Comparison of ENCODE assay signal across 19 mouse cellular contexts in the genomic region with DNA sequence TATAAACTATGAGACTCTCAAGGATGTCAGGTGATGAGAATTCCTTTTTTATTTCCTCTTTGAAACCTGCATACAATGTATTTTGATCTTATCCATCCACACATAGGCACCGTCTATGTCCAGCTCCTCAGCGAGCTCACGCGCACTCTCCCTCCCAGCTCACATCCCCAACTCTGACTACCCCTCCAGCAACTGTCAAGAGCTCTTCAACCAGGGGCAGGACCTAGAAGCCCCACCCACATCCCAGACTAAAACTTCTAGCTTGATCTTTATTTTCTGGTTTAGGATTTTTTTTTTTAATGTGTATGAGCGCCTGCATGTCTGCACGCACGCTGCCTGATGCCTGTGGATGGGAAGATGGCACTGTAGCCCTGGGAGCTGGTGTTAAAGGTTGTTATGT.
"Had no signal": no experiment of that assay in that cellular context is flagged by ENCODE, and none has a peak within 500 bp of the region (broad histone marks: within the 10 kb centered on the region; RNA-seq: fewer than 3 reads in every experiment).

No protein-coding gene starts in this region.

- H3K9ac ChIP-seq: liver, embryonic 13.5 days; liver, embryonic 15.5 days; lung, embryonic 14.5 days; midbrain, embryonic 12.5 days; neural tube, embryonic 13.5 days; neural tube, embryonic 15.5 days had no signal

- DNase-seq: liver, embryonic 13.5 days; lung, embryonic 14.5 days; lung, postnatal 4 days; midbrain, embryonic 14.5 days; retina, postnatal 1 day; right cerebral cortex, adult 18-20 months; right cerebral cortex, postnatal 25 days; right cerebral cortex, postnatal 4 days; spleen, adult 18-20 months; thymus, adult 18-20 months; thymus, postnatal 14 days; thymus, postnatal 36 days had no signal

- ATAC-seq: midbrain, embryonic 16.5 days had no signal

- H3K4me2 ChIP-seq: liver, embryonic 13.5 days; liver, embryonic 15.5 days; lung, embryonic 14.5 days; midbrain, embryonic 12.5 days; neural tube, embryonic 13.5 days; neural tube, embryonic 15.5 days had no signal

- H3K36me3 ChIP-seq: liver, embryonic 13.5 days; liver, embryonic 15.5 days; midbrain, embryonic 10.5 days; midbrain, embryonic 12.5 days; neural tube, embryonic 13.5 days; neural tube, embryonic 15.5 days had no signal

- H3K27ac ChIP-seq: liver, embryonic 13.5 days; liver, embryonic 15.5 days; midbrain, embryonic 10.5 days; midbrain, embryonic 12.5 days; neural tube, embryonic 13.5 days; neural tube, embryonic 15.5 days had no signal

- H3K27me3 ChIP-seq: liver, embryonic 13.5 days; liver, embryonic 15.5 days; midbrain, embryonic 12.5 days; neural tube, embryonic 13.5 days; neural tube, embryonic 15.5 days had no signal

- H3K9me3 ChIP-seq: liver, embryonic 13.5 days; liver, embryonic 15.5 days; midbrain, embryonic 10.5 days; midbrain, embryonic 12.5 days; neural tube, embryonic 13.5 days; neural tube, embryonic 15.5 days had no signal

- H3K4me3 ChIP-seq: liver, embryonic 13.5 days; liver, embryonic 15.5 days; midbrain, embryonic 10.5 days; midbrain, embryonic 12.5 days; myocyte; neural tube, embryonic 13.5 days; neural tube, embryonic 15.5 days had no signal
